Mouse (Mus musculus): ENCODE results near the gene Fads3.

DNA sequence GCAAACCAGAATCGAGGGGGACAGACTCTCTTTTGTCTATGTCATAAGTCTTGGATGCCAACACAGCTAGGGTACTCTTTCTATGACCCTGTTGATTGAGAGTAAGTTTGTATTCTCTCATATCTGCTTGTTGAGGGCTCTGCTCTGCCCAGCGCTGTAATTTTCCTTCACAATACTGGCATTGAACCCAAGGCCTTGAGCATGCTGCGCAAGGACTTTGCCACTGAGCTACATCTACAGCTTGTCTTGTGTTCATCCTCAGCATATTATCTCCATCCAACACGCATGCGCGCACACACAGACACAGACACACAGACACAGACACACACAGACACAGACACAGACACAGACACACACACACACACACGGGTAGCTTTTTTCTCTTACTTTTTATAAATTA is 39.0 kb downstream of the Fads3 start:
- no peak for TF ChIP-seq POLR2A (IDR thresholded peaks at IDR 0.05; ENCODE audit: insufficient read depth, low read length)
- TF ChIP-seq CTCF (IDR thresholded peaks at IDR 0.05; ENCODE audit: low read depth, low read length), result no peak
